Mouse (Mus musculus) thymus, adult 2 months (tissue): ENCODE data around the gene Scfd1.

ENCODE experiments used
- CTCF ChIP-seq: fragments of 200-500 bp; IDR thresholded peaks from 2 replicates; pipeline ENCODE4 v1.5.1; 2012; ENCODE audit warnings: mild to moderate bottlenecking, control low read depth, low read length, moderate library complexity, borderline replicate concordance; ENCODE audit not compliant: control insufficient read depth, poor library complexity, insufficient read depth; ENCODE audit errors: extremely low read depth
- POLR2A ChIP-seq: fragments of 200-500 bp; IDR thresholded peaks from 2 replicates; pipeline ENCODE4 v1.6.1; 2012; ENCODE audit warnings: mild to moderate bottlenecking, low read length, control low read depth, moderate library complexity; ENCODE audit not compliant: control insufficient read depth, poor library complexity, insufficient read depth; ENCODE audit errors: extremely low read depth

DNA sequence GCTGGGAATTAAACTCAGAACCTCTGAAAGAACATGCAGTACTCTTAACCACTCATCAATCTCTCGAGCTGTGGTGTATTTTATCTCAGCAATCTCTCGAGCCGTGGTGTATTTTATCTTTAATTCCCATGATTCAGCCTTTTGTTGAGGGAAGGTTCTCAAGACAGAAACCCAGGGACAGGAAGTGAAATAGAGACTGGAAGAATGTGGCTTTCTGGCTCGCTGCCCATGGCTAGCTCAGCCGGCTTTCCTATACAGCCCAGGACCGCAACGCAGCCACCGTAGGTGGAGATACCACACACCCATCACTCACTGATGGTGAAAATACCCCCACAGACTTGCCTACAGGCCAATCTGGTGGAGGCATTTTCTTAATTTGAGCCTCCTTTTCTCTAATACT lies 22.0 kb upstream of the Scfd1 start:
- TF ChIP-seq CTCF (no peak), POLR2A (no peak)
